Mouse (Mus musculus): ENCODE results near the gene Gm10681.
"Not testable (repeated sequence)": the region's sequence is repeated elsewhere in the genome, so short reads cannot be mapped to it uniquely, and the experiment has no call there.

- TF ChIP-seq FLI1 (IDR thresholded peaks at IDR 0.05; ENCODE audit: low read length); GATA1 (IDR thresholded peaks at IDR 0.05; ENCODE audit: borderline replicate concordance, low read length): not testable (repeated sequence)
Measured at GRCm38 (mm10) chr3:98507229-98507628, 81.4 kb downstream of the Gm10681 start.
